22 mouse cellular contexts compared by ENCODE assay signal in genomic region chr11:51614256-51614655, GRCm38 (mm10). TPM values are rescaled to one million over a fixed set of nuclear protein-coding genes. Genes with fewer than 3 reads are reported as not detected.
DNase-seq lines count a peak whose midpoint lies in the region; ATAC-seq lines count a peak whose summit lies in the region.
"Had no signal": no experiment of that assay in that cellular context is flagged by ENCODE, and none has a peak within 500 bp of the region (broad histone marks: within the 10 kb centered on the region; RNA-seq: fewer than 3 reads in every experiment).

No protein-coding gene starts in this region.

- ATAC-seq in hindbrain, embryonic 12.5 days (ENCODE audit: low FRiP score) = no peak
- ATAC-seq in megakaryocyte, adult 5-6 weeks (ENCODE audit: poor library complexity, severe bottlenecking) = no peak
- ATAC-seq: forebrain, embryonic 14.5 days; hindbrain, postnatal 0 days; Patski had no signal

- no peak overlapping the region for H3K4me3 ChIP-seq in hindbrain, embryonic 10.5 days
- no peak overlapping the region for H3K4me3 ChIP-seq in hindbrain, embryonic 12.5 days
- H3K4me3 ChIP-seq in megakaryocyte, embryonic 14.5 days (replicated peaks) = peak overlapping the region; percentile 92
- H3K4me3 ChIP-seq in limb, embryonic 10.5 days = no peak overlapping the region
- no peak overlapping the region for H3K4me3 ChIP-seq in midbrain, embryonic 10.5 days
- H3K4me3 ChIP-seq: heart, embryonic 12.5 days; midbrain, embryonic 12.5 days had no signal

- H3K4me2 ChIP-seq in hindbrain, embryonic 12.5 days (replicated peaks) = no peak overlapping the region
- H3K4me2 ChIP-seq: midbrain, embryonic 12.5 days had no signal

- WGBS in hindbrain, embryonic 10.5 days = 79% methylated on average over 8 of the region's 8 CpGs
- WGBS in hindbrain, embryonic 12.5 days = 78% methylated on average over 8 of the region's 8 CpGs
- 87% methylated on average over 8 of the region's 8 CpGs for WGBS in limb, embryonic 10.5 days
- 84% methylated on average over 8 of the region's 8 CpGs for WGBS in midbrain, embryonic 10.5 days

- H3K4me1 ChIP-seq in hindbrain, embryonic 10.5 days (replicated peaks) = peaks cover 16% of the 10 kb centered on the region
- H3K4me1 ChIP-seq in hindbrain, embryonic 12.5 days = peaks cover 11% of the 10 kb centered on the region
- H3K4me1 ChIP-seq in megakaryocyte, embryonic 14.5 days = peaks cover 61% of the 10 kb centered on the region
- H3K4me1 ChIP-seq in limb, embryonic 10.5 days = peaks cover 29% of the 10 kb centered on the region
- peaks cover 14% of the 10 kb centered on the region for H3K4me1 ChIP-seq in midbrain, embryonic 10.5 days

- peak overlapping the region; percentile 0; the same call in 1 of the 2 replicates for H3K27ac ChIP-seq in hindbrain, embryonic 10.5 days
- H3K27ac ChIP-seq in hindbrain, embryonic 12.5 days = no peak overlapping the region
- H3K27ac ChIP-seq in limb, embryonic 10.5 days = peak overlapping the region; percentile 85; the same call in 1 of the 2 replicates
- no peak overlapping the region for H3K27ac ChIP-seq in midbrain, embryonic 10.5 days (replicated peaks)
- H3K27ac ChIP-seq: hindbrain, postnatal 0 days; midbrain, embryonic 12.5 days; neural tube, embryonic 15.5 days had no signal

- H3K36me3 ChIP-seq in hindbrain, embryonic 10.5 days = no peaks in the 10 kb centered on the region
- no peaks in the 10 kb centered on the region for H3K36me3 ChIP-seq in hindbrain, embryonic 12.5 days
- H3K36me3 ChIP-seq in megakaryocyte, embryonic 14.5 days (replicated peaks; ENCODE audit: low read length) = no peaks in the 10 kb centered on the region
- no peaks in the 10 kb centered on the region for H3K36me3 ChIP-seq in limb, embryonic 10.5 days
- no peaks in the 10 kb centered on the region for H3K36me3 ChIP-seq in midbrain, embryonic 10.5 days
- H3K36me3 ChIP-seq: heart, embryonic 12.5 days; midbrain, embryonic 12.5 days; neural tube, embryonic 15.5 days had no signal

- no peak for DNase-seq in hindbrain, embryonic 10.5 days (ENCODE audit: low spot score)
- no peak for DNase-seq in limb, embryonic 10.5 days (ENCODE audit: low spot score)
- no peak for DNase-seq in urinary bladder, postnatal 25 days (ENCODE audit: low spot score)
- DNase-seq in spleen, postnatal 4 days (ENCODE audit: low spot score in 2 of 2) = no peak
- no peak for DNase-seq in midbrain, embryonic 10.5 days (ENCODE audit: low spot score)
- DNase-seq: cerebellum, postnatal 10 days; heart, postnatal 36 days; kidney, adult 8-10 months; kidney, postnatal 4 days; liver; lung, postnatal 14 days; right cerebral cortex, postnatal 4 days had no signal

- no peaks in the 10 kb centered on the region for H3K27me3 ChIP-seq in hindbrain, embryonic 10.5 days (ENCODE audit: insufficient read depth, poor library complexity, severe bottlenecking)
- no peaks in the 10 kb centered on the region for H3K27me3 ChIP-seq in hindbrain, embryonic 12.5 days
- H3K27me3 ChIP-seq in megakaryocyte, embryonic 14.5 days (replicated peaks) = no peaks in the 10 kb centered on the region
- no peaks in the 10 kb centered on the region for H3K27me3 ChIP-seq in limb, embryonic 10.5 days (ENCODE audit: low read depth, poor library complexity, severe bottlenecking)
- peaks cover 3% of the 10 kb centered on the region; the same call in 1 of the 2 replicates for H3K27me3 ChIP-seq in midbrain, embryonic 10.5 days (ENCODE audit: low read depth, poor library complexity, severe bottlenecking)
- H3K27me3 ChIP-seq: CH12.LX; heart, embryonic 12.5 days; neural tube, embryonic 15.5 days; Patski had no signal

- H3K9me3 ChIP-seq in hindbrain, embryonic 10.5 days = no peaks in the 10 kb centered on the region
- no peaks in the 10 kb centered on the region for H3K9me3 ChIP-seq in hindbrain, embryonic 12.5 days (replicated peaks)
- H3K9me3 ChIP-seq in megakaryocyte, embryonic 14.5 days = no peaks in the 10 kb centered on the region
- H3K9me3 ChIP-seq in limb, embryonic 10.5 days (replicated peaks) = no peaks in the 10 kb centered on the region
- H3K9me3 ChIP-seq in midbrain, embryonic 10.5 days (replicated peaks) = no peaks in the 10 kb centered on the region
- H3K9me3 ChIP-seq: heart, embryonic 12.5 days; midbrain, embryonic 12.5 days; neural tube, embryonic 15.5 days had no signal

- no peak overlapping the region for H3K9ac ChIP-seq in hindbrain, embryonic 12.5 days
- H3K9ac ChIP-seq: heart, embryonic 12.5 days; midbrain, embryonic 12.5 days had no signal

RNA-seq across cellular contexts. Expression of gene Nhp2, which starts 5.3 kb away (rescaled TPM):
- polyA plus RNA-seq in hindbrain, embryonic 10.5 days (2016; fragmentation: Nextera tagmentation; extraction: Ambion mirVana) = 209 and 250 TPM in 2 replicates
- 101 and 103 TPM in 2 replicates for polyA plus RNA-seq in hindbrain, embryonic 12.5 days (2016; fragmentation: Nextera tagmentation; extraction: Ambion mirVana)
- 44.8 and 144 TPM in 2 replicates for polyA plus RNA-seq in megakaryocyte, embryonic 14.5 days (2012; ENCODE audit: insufficient read depth, low replicate concordance)
- 45.3 and 50.5 TPM in 2 replicates for total RNA-seq in megakaryocyte, adult 5-6 weeks (2015)
- total RNA-seq in megakaryocyte, adult 5-6 weeks (2017) = 38.1 and 52.6 TPM in 2 replicates
- polyA plus RNA-seq in limb, embryonic 10.5 days (2016; fragmentation: Nextera tagmentation; extraction: Ambion mirVana) = 230 and 312 TPM in 2 replicates
- polyA plus RNA-seq in midbrain, embryonic 10.5 days (2016; fragmentation: Nextera tagmentation; extraction: Ambion mirVana) = 209 and 269 TPM in 2 replicates

RNA-seq across cellular contexts. Expression of gene Hnrnpab, which starts 7.6 kb away (rescaled TPM):
- polyA plus RNA-seq in hindbrain, embryonic 10.5 days (2016; fragmentation: Nextera tagmentation; extraction: Ambion mirVana) = 607 and 630 TPM in 2 replicates
- polyA plus RNA-seq in hindbrain, embryonic 12.5 days (2016; fragmentation: Nextera tagmentation; extraction: Ambion mirVana) = 723 and 728 TPM in 2 replicates
- polyA plus RNA-seq in megakaryocyte, embryonic 14.5 days (2012; ENCODE audit: insufficient read depth, low replicate concordance) = 373 and 587 TPM in 2 replicates
- total RNA-seq in megakaryocyte, adult 5-6 weeks (2015) = 319 and 341 TPM in 2 replicates
- 548 and 571 TPM in 2 replicates for total RNA-seq in megakaryocyte, adult 5-6 weeks (2017)
- polyA plus RNA-seq in limb, embryonic 10.5 days (2016; fragmentation: Nextera tagmentation; extraction: Ambion mirVana) = 723 and 764 TPM in 2 replicates
- 587 and 631 TPM in 2 replicates for polyA plus RNA-seq in midbrain, embryonic 10.5 days (2016; fragmentation: Nextera tagmentation; extraction: Ambion mirVana)

RNA-seq across cellular contexts. Expression of gene Rmnd5b, which starts 21.4 kb away (rescaled TPM):
- 38.9 and 45.6 TPM in 2 replicates for polyA plus RNA-seq in hindbrain, embryonic 10.5 days (2016; fragmentation: Nextera tagmentation; extraction: Ambion mirVana)
- 50.9 and 53.9 TPM in 2 replicates for polyA plus RNA-seq in hindbrain, embryonic 12.5 days (2016; fragmentation: Nextera tagmentation; extraction: Ambion mirVana)
- 12.9 and 15.1 TPM in 2 replicates for polyA plus RNA-seq in megakaryocyte, embryonic 14.5 days (2012; ENCODE audit: insufficient read depth, low replicate concordance)
- 50.8 and 63.1 TPM in 2 replicates for total RNA-seq in megakaryocyte, adult 5-6 weeks (2015)
- 19.2 and 35.5 TPM in 2 replicates for total RNA-seq in megakaryocyte, adult 5-6 weeks (2017)
- polyA plus RNA-seq in limb, embryonic 10.5 days (2016; fragmentation: Nextera tagmentation; extraction: Ambion mirVana) = 37.1 and 42.1 TPM in 2 replicates
- 38.6 TPM in 2 replicates for polyA plus RNA-seq in midbrain, embryonic 10.5 days (2016; fragmentation: Nextera tagmentation; extraction: Ambion mirVana)

RNA-seq across cellular contexts. Expression of gene Phykpl, which starts 29.7 kb away (rescaled TPM):
- 13.5 and 14.6 TPM in 2 replicates for polyA plus RNA-seq in hindbrain, embryonic 10.5 days (2016; fragmentation: Nextera tagmentation; extraction: Ambion mirVana)
- polyA plus RNA-seq in hindbrain, embryonic 12.5 days (2016; fragmentation: Nextera tagmentation; extraction: Ambion mirVana) = 14.0 and 16.0 TPM in 2 replicates
- polyA plus RNA-seq in megakaryocyte, embryonic 14.5 days (2012; ENCODE audit: insufficient read depth, low replicate concordance) = 10.1 and 21.6 TPM in 2 replicates
- total RNA-seq in megakaryocyte, adult 5-6 weeks (2015) = 8.5 and 10.3 TPM in 2 replicates
- total RNA-seq in megakaryocyte, adult 5-6 weeks (2017) = 5.8 and 9.0 TPM in 2 replicates
- polyA plus RNA-seq in limb, embryonic 10.5 days (2016; fragmentation: Nextera tagmentation; extraction: Ambion mirVana) = 15.6 and 16.1 TPM in 2 replicates
- 14.4 and 15.1 TPM in 2 replicates for polyA plus RNA-seq in midbrain, embryonic 10.5 days (2016; fragmentation: Nextera tagmentation; extraction: Ambion mirVana)

RNA-seq across cellular contexts. Expression of gene N4bp3, which starts 36.4 kb away (rescaled TPM):
- 18.3 and 19.5 TPM in 2 replicates for polyA plus RNA-seq in hindbrain, embryonic 10.5 days (2016; fragmentation: Nextera tagmentation; extraction: Ambion mirVana)
- 12.4 and 14.9 TPM in 2 replicates for polyA plus RNA-seq in hindbrain, embryonic 12.5 days (2016; fragmentation: Nextera tagmentation; extraction: Ambion mirVana)
- polyA plus RNA-seq in megakaryocyte, embryonic 14.5 days (2012; ENCODE audit: insufficient read depth, low replicate concordance) = 2.5 and 6.0 TPM in 2 replicates
- 0.80 and 1.3 TPM in 2 replicates for total RNA-seq in megakaryocyte, adult 5-6 weeks (2015)
- total RNA-seq in megakaryocyte, adult 5-6 weeks (2017) = 0.45 and 2.9 TPM in 2 replicates
- 27.9 and 34.3 TPM in 2 replicates for polyA plus RNA-seq in limb, embryonic 10.5 days (2016; fragmentation: Nextera tagmentation; extraction: Ambion mirVana)
- 16.9 and 21.7 TPM in 2 replicates for polyA plus RNA-seq in midbrain, embryonic 10.5 days (2016; fragmentation: Nextera tagmentation; extraction: Ambion mirVana)

Comparison
In these comparisons a context has a peak if more than half of its experiments do, and no peak if none do; other contexts are left out.
1. H3K27ac ChIP-seq: peak in hindbrain, embryonic 10.5 days (single experiment) and limb, embryonic 10.5 days (single experiment); none in hindbrain, embryonic 12.5 days (single experiment) and midbrain, embryonic 10.5 days (single experiment).